Mouse (Mus musculus) duodenum, adult 2 months (tissue): ENCODE results near the gene Anks6. TPM values are rescaled to one million over a fixed set of nuclear protein-coding genes. Genes with fewer than 3 reads are reported as not detected.

Experiments
- polyA plus RNA-seq: library from polyadenylated mRNA; depleted of rRNA; stranded (reverse); fragments of >200 nt; gene quantifications from 2 replicates; pipeline ENCODE4 v1.2.3, GENCODE M21; 2012; ENCODE audit warnings: low replicate concordance; rRNA removed

Gene Anks6
- polyA plus RNA-seq = 2.1 and 3.9 TPM in 2 replicates

DNA sequence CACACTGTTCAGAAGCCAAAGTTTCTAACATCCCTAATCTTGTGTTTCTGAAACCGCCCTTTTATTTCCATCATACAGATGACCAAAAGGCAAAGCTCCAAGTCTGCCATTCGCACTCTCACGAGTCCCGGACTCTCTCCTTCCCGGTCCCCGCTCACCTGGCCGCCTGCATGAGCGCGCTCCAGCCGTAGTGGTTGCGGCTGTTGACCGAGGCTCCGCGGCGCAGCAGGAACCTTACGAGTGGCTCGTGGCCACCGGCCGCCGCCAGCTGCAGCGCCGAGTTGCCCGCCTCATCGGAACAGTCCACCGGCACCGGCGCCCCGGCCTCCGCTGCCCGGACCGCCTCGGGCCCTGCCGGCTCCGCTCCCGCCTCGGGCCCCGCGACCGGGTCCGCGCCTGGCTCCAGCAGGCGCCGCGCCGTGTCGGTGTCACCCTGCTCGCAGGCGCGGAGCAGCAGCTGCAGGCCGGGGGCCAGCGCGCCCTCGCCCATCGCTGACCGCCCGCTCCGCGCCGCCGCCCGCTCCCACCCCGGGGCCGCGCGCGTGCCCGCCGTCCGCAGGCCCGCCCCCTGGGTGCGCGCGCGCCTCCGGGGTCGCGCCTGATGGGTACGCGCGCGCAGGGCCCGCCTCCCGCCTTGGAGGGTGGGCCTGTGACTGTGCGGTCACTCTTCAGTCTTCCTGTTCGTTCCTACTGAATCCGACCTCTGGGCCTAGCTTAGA lies at the start of gene Anks6:
TSS of gene Anks6 (minus strand) at position 637 of the 719 bp plus-strand sequence.

DNA sequence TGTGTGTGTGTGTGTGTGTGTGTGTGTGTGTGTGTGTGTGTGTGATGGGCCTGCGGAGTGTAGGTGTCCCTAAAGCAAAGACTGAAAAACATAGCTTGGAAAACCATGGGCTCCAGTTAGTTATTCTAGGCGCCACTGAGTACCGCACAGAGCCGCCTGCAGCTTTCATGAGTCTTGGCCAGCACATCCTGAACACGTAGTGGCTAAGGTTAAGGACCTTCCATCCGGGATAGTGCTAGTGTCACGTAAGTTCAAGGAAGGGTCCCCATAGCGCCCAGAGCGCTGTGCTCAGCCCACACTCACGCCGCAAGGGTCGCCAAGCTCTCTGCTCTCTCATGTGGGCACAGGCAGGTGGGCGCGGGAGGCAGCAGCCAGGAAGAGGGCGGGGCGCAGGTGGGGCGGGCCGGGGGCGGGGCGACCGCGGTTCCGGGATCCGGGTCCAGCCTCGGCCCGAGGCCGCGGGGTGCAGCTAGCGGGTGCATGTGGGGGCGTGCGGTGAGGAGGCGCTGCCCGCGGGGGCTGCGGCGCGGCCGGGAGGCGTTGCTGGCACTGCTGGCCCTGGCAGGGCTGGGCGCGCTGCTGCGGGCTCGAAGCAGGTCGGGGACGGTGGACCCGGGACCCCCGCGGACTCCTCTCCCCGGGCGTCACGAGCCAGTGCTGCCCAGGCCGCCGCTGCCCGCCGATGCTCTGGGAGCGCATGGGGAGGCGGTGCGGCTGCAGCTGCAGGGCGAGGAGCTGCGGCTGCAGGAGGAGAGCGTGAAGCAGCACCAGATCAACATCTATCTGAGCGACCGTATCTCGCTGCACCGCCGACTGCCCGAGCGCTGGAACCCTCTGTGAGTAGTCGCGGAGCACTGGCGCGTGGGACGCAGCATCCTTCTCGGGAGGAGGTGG lies 34.5 kb upstream of the Anks6 start, which contains the start of gene Galnt12:
TSS of gene Galnt12 (plus strand) at position 417 of the 894 bp plus-strand sequence.

DNA sequence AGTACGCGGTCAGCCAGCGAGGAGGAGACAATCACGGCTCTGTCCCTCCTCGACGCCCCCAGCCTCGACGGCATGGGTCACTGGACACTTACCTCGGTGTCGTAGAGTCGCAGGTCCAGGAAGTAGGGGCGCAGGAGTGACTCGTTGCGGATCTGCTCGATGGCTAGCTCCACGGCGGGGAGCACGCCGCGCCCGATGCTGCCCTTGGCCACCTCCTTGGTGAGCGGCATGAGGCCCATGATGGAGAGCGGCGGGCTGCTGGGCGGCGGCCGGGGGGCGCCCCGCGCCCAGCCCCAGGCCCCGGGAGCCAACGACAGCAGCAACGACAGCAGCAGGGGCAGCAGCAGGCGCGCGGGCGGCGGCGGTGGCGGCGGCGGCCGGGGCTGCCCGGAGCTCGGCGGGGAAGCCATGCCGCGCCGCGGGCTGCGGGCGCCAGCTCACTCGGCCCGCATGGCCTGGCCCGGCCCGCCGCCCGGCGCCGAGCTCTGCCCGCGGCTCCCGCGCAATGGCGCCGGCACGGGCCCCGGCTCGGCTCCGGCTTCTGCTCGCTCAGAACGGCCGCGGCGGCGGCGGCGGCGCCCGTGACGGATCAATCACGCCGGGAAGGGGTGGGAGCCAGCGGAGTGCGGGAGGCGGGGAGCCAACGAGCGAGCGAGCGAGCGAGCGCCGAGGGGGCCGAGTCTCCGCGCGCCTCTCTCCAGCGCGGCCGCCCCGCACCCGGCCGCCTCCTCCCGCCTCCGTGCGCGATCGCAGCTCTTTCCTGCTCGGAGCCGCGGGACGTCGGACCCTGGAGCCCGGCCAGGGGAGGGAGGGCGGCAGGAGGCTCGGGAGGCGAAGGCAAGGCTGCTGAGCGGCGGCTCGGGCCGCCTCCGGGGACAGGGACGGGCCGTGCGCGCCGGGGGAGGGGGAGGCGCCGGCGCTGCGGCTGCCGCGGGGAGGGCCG lies 65.9 kb downstream of the Anks6 start, which contains the start of gene Gabbr2:
TSS of gene Gabbr2 (minus strand) at position 858 of the 943 bp plus-strand sequence.

Other genes starting within 250 kb of the Anks6 start
- gene Gabbr2, start 65.6 kb downstream of the Anks6 start, polyA plus RNA-seq = 0.49 and 0.50 TPM in 2 replicates
- gene Galnt12, start 34.5 kb upstream of the Anks6 start, polyA plus RNA-seq = 15.1 and 23.7 TPM in 2 replicates
- 12.9 and 14.5 TPM in 2 replicates for gene Col15a1, start 150.7 kb upstream of the Anks6 start, polyA plus RNA-seq